ENCODE assay signal across 1 mouse cellular context in genomic region chr10:80302082-80302355, GRCm38 (mm10).
TF ChIP-seq lines count a peak whose summit lies in the region.

No protein-coding gene starts in this region.

TF ChIP-seq in CH12.LX, 34 proteins besides CTCF, POLR2A, EP300 and RAD21 (continued from another document):
- TF ChIP-seq NRF1 (IDR thresholded peaks at IDR 0.05; ENCODE audit: low read depth, low read length) (no peak), TCF12 (IDR thresholded peaks at IDR 0.05; ENCODE audit: low read depth, low read length) (no peak), POLR2AphosphoS2 (IDR thresholded peaks at IDR 0.05; ENCODE audit: low read depth, low read length) (no peak), E2F4 (IDR thresholded peaks at IDR 0.05; ENCODE audit: insufficient replicate concordance, low read depth, low read length) (no peak), HCFC1 (IDR thresholded peaks at IDR 0.05; ENCODE audit: low read depth, low read length) (no peak)
